Mouse (Mus musculus) hematopoietic stem cell, adult 5-6 weeks (primary cell): ENCODE results near the gene Tpcn1. TPM values are rescaled to one million over a fixed set of nuclear protein-coding genes. Genes with fewer than 3 reads are reported as not detected.
A peak's percentile ranks its signal among the peaks of the same experiment; 100 is the strongest.

Source experiments
- ATAC-seq, 2 experiments: fragments of 125-278 bp in 1 of 2; replicated peaks in 1 of 2; 2 replicates each; pipeline ENCODE4 v1.8.0; 2016 to 2017; ENCODE audit warnings: inconsistent platforms in 2 of 2, mild to moderate bottlenecking in 2 of 2, moderate number of reproducible peaks in 2 of 2, low read depth in 1 of 2, moderate TSS enrichment in 1 of 2; ENCODE audit not compliant: low FRiP score in 2 of 2, poor library complexity in 2 of 2, severe bottlenecking in 2 of 2, insufficient read depth in 1 of 2, low TSS enrichment in 1 of 2
- total RNA-seq: library from RNA; stranded (forward); fragments of 172-1452, 232-1000 nt; gene quantifications from 2 replicates; pipeline ENCODE4 v1.2.3, GENCODE M21; 2017

The Tpcn1 gene
- total RNA-seq, 1 experiment from 2014 or later, result 9.8 TPM

GRCm38 (mm10) chr5:120587940-120588568 lies 419 bp downstream of the Tpcn1 start:
- ATAC-seq, result no peak

GRCm38 (mm10) chr5:120587616-120587926 lies 902 bp downstream of the Tpcn1 start:
- no peak for ATAC-seq

- no peak for ATAC-seq
These were observed 1.5 kb downstream of the Tpcn1 start for GRCm38 (mm10) chr5:120586741-120587615.

- no peak for ATAC-seq
These were observed 3.5 kb downstream of the Tpcn1 start for GRCm38 (mm10) chr5:120584968-120585367.

- ATAC-seq, result no peak
These were observed 5.0 kb downstream of the Tpcn1 start for GRCm38 (mm10) chr5:120583511-120583910.

GRCm38 (mm10) chr5:120582002-120582401 lies 6.5 kb downstream of the Tpcn1 start:
- ATAC-seq, result no peak

GRCm38 (mm10) chr5:120579898-120580626 lies 8.4 kb downstream of the Tpcn1 start:
- no peak for ATAC-seq

GRCm38 (mm10) chr5:120579211-120579897 lies 9.1 kb downstream of the Tpcn1 start:
- ATAC-seq, result peak in 1 of 2 experiments; percentile 16; a peak in 1 of 4 replicates

GRCm38 (mm10) chr5:120578504-120579081 lies 9.9 kb downstream of the Tpcn1 start:
- ATAC-seq, result peak; percentile 70 to 80

- ATAC-seq, result peak; percentile 30 to 63; a peak in 2 of 4 replicates
These were observed 10.5 kb downstream of the Tpcn1 start for GRCm38 (mm10) chr5:120577935-120578441.

- no peak for ATAC-seq
These were observed 11.6 kb downstream of the Tpcn1 start for GRCm38 (mm10) chr5:120576781-120577301.

- ATAC-seq, result no peak
These were observed 13.9 kb downstream of the Tpcn1 start for GRCm38 (mm10) chr5:120574469-120575063.

GRCm38 (mm10) chr5:120571056-120571740 lies 17.3 kb downstream of the Tpcn1 start:
- no peak for ATAC-seq

GRCm38 (mm10) chr5:120570289-120570897 lies 18.1 kb downstream of the Tpcn1 start:
- peak; percentile 58 to 77; a peak in 3 of 4 replicates for ATAC-seq

GRCm38 (mm10) chr5:120569791-120570190 lies 18.7 kb downstream of the Tpcn1 start:
- ATAC-seq, result no peak

GRCm38 (mm10) chr5:120568964-120569363 lies 19.5 kb downstream of the Tpcn1 start:
- ATAC-seq, result no peak
